Mouse (Mus musculus) midbrain, embryonic 12.5 days (tissue): ENCODE results near the gene Micu1. TPM values are rescaled to one million over a fixed set of nuclear protein-coding genes. Genes with fewer than 3 reads are reported as not detected.

Experiments
- ATAC-seq: fragments of 200-750 bp; cut with Nextera tagmentation; 2 replicates; pipeline ENCODE4 v1.8.0; 2017; ENCODE audit warnings: low read depth, moderate TSS enrichment, moderate library complexity; ENCODE audit not compliant: low FRiP score
- H3K27ac ChIP-seq: fragments of 300-500 bp; sonication (generic); replicated peaks from 2 replicates; pipeline ENCODE4 v1.5.1; 2016; ENCODE audit warnings: mild to moderate bottlenecking
- H3K27me3 ChIP-seq: fragments of 300-500 bp; sonication (generic); 2 replicates; pipeline ENCODE4 v1.6.1; 2016; ENCODE audit warnings: mild to moderate bottlenecking
- H3K36me3 ChIP-seq: fragments of 300-500 bp; sonication (generic); 2 replicates; pipeline ENCODE4 v1.6.1; 2016
- H3K4me1 ChIP-seq: fragments of 300-500 bp; sonication (generic); 2 replicates; pipeline ENCODE4 v1.6.1; 2016
- H3K4me2 ChIP-seq: fragments of 300-500 bp; sonication (generic); replicated peaks from 2 replicates; pipeline ENCODE4 v1.6.1; 2016; ENCODE audit warnings: mild to moderate bottlenecking, moderate library complexity
- H3K4me3 ChIP-seq: fragments of 300-500 bp; sonication (generic); 2 replicates; pipeline ENCODE4 v1.5.1; 2016; ENCODE audit warnings: mild to moderate bottlenecking
- H3K9ac ChIP-seq: fragments of 300-500 bp; sonication (generic); replicated peaks from 2 replicates; pipeline ENCODE4 v1.6.1; 2016; ENCODE audit warnings: mild to moderate bottlenecking, moderate library complexity
- H3K9me3 ChIP-seq: fragments of 300-500 bp; sonication (generic); 2 replicates; pipeline ENCODE4 v1.6.1; 2016; ENCODE audit warnings: mild to moderate bottlenecking
- WGBS: fragments of 180-500 bp; shearing (Covaris S2); methylation state at CpG from one replicate; pipeline ENCODE4 v1.1.7; 2016; 5-methylcytosine and 5-hydroxymethylcytosine counted together
- polyA plus RNA-seq: library from polyadenylated mRNA; unstranded; fragments of >200 nt; fragmentation: Nextera tagmentation; extraction: Ambion mirVana; gene quantifications from 2 replicates; pipeline ENCODE4 v1.2.1, GENCODE M21; 2016

Gene Micu1
- polyA plus RNA-seq, 1 experiment from 2014 or later, result 75.3 TPM

DNA sequence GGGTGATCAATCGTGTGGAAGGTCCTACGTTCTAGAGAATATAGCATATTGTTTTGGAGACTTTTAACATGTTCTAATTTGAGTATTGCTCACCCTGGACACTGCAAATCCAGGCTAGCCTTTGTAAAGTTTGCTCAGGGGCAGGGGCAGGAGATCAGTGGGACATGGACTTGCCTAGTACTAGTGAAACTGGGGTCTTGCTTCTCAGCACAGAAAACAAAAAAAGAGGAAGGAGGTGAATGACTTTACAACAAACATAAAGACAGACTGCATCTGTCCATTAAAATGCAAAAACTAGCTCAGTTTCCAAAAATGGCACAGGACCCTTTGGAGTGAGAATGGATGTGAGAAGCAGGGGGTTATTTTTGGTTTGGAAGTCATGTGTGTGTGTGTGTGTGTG, 8.2 kb upstream of the Micu1 start:
- no peak for ATAC-seq

DNA sequence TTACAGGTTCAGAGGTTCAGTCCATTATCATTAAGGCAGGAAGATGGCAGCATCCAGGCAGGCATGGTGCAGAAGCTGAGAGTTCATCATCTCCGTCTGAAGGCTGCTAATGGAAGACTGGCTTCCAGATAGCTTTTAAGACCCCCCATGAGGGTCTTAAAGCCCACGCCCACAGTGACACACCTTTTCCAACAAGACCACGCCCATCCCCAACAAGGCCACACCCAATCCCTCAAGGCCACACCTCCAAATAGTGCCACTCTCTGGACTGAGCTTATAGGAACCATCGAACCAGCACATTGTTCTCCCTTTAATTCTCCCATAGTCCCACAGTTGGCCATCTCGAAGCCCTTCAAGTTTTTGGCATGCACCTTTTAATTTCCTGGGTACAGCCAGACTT, 2.8 kb upstream of the Micu1 start:
- Histone ChIP-seq H3K4me2 (no peak overlapping the region), H3K27me3 (no peaks in the 10 kb centered on the region), H3K36me3 (no peaks in the 10 kb centered on the region), H3K4me3 (no peak overlapping the region), H3K27ac (no peak overlapping the region), H3K4me1 (peaks cover 8% of the 10 kb centered on the region), H3K9ac (no peak overlapping the region), H3K9me3 (no peaks in the 10 kb centered on the region)
- WGBS, result 78% methylated on average over 5 of the region's 5 CpGs
- ATAC-seq, result no peak

More for the DNA sequence above, 8.2 kb upstream of the Micu1 start:
- no peaks in the 10 kb centered on the region for H3K36me3 ChIP-seq
- H3K4me2 ChIP-seq, result no peak overlapping the region
- H3K4me3 ChIP-seq, result no peak overlapping the region
- no peaks in the 10 kb centered on the region for H3K4me1 ChIP-seq
- H3K9ac ChIP-seq, result no peak overlapping the region
- H3K27me3 ChIP-seq, result no peaks in the 10 kb centered on the region
- no peaks in the 10 kb centered on the region for H3K9me3 ChIP-seq
- WGBS, result 81% methylated on average over 2 of the region's 2 CpGs
- H3K27ac ChIP-seq, result no peak overlapping the region

DNA sequence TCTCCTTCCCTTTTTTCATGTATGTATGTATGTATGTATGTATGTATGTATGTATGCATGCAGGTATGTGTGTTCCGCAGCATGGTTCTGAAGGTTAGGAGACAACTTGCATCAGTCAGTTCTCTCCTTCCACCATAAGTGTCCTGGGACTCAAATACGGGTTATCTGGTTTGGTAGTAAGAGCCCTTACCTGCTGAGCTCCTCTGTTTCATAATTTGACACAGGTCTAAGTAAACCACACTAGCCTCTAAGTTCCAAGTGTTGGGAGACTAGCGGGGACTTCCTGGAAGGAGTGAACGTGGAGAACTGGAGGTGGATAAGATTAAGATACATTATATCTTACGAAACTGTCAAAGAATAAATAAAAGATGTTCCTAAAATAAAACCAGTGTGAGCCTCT, 472 bp upstream of the Micu1 start:
- no peaks in the 10 kb centered on the region for H3K9me3 ChIP-seq
- no peaks in the 10 kb centered on the region for H3K27me3 ChIP-seq
- no peak for ATAC-seq
- H3K4me1 ChIP-seq, result peaks cover 8% of the 10 kb centered on the region
- 53% methylated on average over 5 of the region's 5 CpGs for WGBS
- H3K4me3 ChIP-seq, result peak overlapping the region; percentile 50
- H3K4me2 ChIP-seq, result peak overlapping the region; percentile 79
- H3K9ac ChIP-seq, result no peak overlapping the region
- H3K27ac ChIP-seq, result no peak overlapping the region; the same call in 1 of the 2 replicates
- H3K36me3 ChIP-seq, result no peaks in the 10 kb centered on the region

DNA sequence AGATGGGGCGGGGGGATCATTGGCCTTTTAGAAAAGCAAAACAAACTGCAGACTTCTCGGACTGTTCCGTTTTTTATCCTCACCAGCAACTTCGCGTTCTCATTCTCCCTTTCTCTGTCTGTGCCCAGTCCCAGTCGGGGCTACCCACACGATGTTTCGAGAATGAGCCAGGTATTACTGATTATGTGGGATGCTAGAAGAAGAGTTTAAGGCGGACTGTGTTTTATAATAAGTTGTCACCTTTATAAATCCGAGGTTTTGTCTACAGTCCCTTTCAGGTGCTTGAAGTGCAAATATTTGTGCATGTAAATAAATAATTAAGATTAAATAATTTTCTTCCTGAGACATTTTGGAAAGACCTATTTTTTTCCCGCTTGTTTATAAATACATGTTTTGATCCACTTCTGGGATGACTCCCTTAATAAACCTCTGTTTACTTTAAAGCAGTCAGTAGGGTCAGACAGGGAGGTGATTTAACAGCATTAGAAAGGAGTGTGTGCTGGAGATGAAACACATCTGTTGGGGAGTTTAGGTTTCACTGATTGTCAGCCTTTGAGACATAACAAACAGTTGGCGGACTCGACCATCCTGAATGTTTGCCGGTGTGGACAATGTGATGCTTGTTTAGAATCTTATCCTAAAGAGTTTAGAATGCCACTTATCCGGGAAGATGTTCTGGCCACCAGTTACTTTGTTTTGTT, 933 bp downstream of the Micu1 start:
- peaks cover 8% of the 10 kb centered on the region for H3K4me1 ChIP-seq
- WGBS, result 13% methylated on average over 15 of the region's 15 CpGs
- H3K9ac ChIP-seq, result peak overlapping the region; percentile 61
- H3K9me3 ChIP-seq, result no peaks in the 10 kb centered on the region
- H3K4me3 ChIP-seq, result peak overlapping the region; percentile 50
- 0 out of 2 replicates have a peak, but pooled peaks have one; percentile 7 for ATAC-seq
- no peaks in the 10 kb centered on the region for H3K36me3 ChIP-seq
- H3K27ac ChIP-seq, result peak overlapping the region; percentile 55
- no peaks in the 10 kb centered on the region for H3K27me3 ChIP-seq
- peak overlapping the region; percentile 79 for H3K4me2 ChIP-seq

DNA sequence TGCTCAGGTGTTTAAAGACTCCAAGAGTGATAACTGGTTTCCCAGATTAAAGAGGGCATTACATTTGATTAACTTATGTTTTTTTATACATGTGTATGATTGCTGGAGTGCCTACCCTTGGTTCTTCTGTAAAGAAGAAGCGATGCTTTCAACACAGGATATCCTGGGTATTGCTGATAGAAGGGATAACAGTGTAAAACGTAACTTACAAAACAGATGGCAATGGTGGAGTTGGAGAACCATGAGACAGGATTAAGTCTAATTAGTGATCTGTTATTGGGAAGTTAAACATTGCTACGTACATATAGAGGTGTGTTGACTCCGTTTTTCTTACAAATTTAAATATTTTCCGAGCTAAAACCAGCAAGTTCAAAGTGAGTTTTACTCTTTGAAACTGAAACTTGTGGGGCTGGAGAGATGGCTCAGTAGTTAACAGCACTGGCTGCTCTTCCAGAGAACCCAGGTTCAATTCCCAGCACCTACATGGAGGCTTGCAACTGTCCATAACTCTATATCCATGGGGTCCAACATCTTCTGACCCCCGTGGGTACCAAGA, 4.8 kb downstream of the Micu1 start:
- no peak overlapping the region for H3K4me3 ChIP-seq
- H3K4me2 ChIP-seq, result no peak overlapping the region
- no peaks in the 10 kb centered on the region for H3K27me3 ChIP-seq
- no peak overlapping the region for H3K9ac ChIP-seq
- no peak for ATAC-seq
- H3K27ac ChIP-seq, result no peak overlapping the region
- no peaks in the 10 kb centered on the region for H3K9me3 ChIP-seq
- H3K36me3 ChIP-seq, result 0 out of 2 replicates have a peak, but pooled peaks cover 3% of the 10 kb centered on the region
- peaks cover 8% of the 10 kb centered on the region for H3K4me1 ChIP-seq
- WGBS, result 96% methylated on average over 6 of the region's 6 CpGs

DNA sequence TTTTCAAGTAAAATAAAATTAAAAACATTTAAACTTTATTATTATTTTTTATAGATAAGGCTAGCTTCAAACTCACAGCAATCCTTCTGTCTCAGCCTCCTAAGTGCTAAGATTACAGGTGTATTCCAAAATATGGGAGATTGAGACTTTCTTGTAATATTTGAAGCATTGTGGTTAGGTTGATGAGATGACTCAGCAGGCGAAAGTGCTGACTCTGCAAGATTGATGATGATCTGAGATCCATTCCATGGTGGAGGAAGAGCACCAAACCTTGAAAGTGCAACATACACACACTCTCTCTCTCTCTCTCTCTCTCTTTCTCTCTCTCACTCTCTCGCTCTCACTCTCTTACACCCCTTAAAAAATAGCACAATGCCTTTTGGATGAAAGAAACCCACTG, 5.3 kb downstream of the Micu1 start:
- Histone ChIP-seq H3K4me1 (peaks cover 8% of the 10 kb centered on the region), H3K27ac (no peak overlapping the region), H3K36me3 (0 out of 2 replicates have a peak, but pooled peaks cover 3% of the 10 kb centered on the region), H3K27me3 (no peaks in the 10 kb centered on the region), H3K9ac (no peak overlapping the region), H3K9me3 (no peaks in the 10 kb centered on the region), H3K4me3 (no peak overlapping the region), H3K4me2 (no peak overlapping the region)
- 81% methylated on average over 2 of the region's 2 CpGs for WGBS
- ATAC-seq, result no peak

DNA sequence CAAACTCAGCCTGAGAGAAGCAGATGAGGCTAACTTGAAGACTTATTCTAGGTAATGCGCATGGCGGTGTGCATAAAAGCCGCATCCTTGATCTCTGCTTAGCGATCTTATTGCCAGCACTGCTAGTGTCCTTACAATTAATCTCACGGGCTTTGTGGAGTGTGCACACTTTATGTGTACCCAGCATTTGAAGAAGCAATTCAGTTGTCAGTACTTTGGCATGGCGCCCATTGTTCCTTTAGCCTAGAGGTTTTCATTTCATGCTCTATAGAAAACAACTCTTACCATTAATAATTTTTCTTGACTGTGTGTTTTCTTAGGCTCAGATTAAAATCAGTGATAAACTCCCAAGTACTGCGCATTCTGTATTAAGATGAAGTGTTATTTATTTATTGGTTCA, 7.0 kb downstream of the Micu1 start:
- H3K4me2 ChIP-seq, result no peak overlapping the region
- H3K4me1 ChIP-seq, result no peaks in the 10 kb centered on the region
- H3K9ac ChIP-seq, result no peak overlapping the region
- WGBS, result 88% methylated on average over 7 of the region's 7 CpGs
- no peaks in the 10 kb centered on the region for H3K27me3 ChIP-seq
- H3K4me3 ChIP-seq, result no peak overlapping the region
- H3K27ac ChIP-seq, result no peak overlapping the region
- H3K36me3 ChIP-seq, result 0 out of 2 replicates have a peak, but pooled peaks cover 3% of the 10 kb centered on the region
- H3K9me3 ChIP-seq, result no peaks in the 10 kb centered on the region
- no peak for ATAC-seq

DNA sequence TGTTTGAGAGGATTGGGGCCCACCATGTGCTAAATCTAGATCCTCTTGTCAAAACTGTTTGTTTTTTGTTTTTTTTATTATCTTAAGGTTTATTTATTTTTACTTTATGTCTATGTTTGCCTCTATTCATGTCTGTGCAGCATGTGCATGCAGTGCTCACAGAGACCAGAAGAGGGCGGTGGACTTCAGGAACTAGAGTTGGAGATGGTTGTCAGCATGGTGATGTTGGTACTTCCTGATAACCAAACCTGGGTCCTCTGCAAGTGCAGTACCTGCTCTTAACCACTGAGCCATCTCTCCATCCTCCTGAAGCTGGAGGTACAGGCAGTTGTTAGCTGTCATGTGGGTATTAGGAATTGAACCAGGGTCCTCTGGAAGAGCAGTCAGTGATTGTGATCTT, 8.0 kb downstream of the Micu1 start:
- Histone ChIP-seq H3K4me2 (no peak overlapping the region), H3K4me3 (no peak overlapping the region), H3K4me1 (no peaks in the 10 kb centered on the region), H3K36me3 (0 out of 2 replicates have a peak, but pooled peaks cover 3% of the 10 kb centered on the region), H3K27me3 (no peaks in the 10 kb centered on the region), H3K9me3 (no peaks in the 10 kb centered on the region), H3K27ac (no peak overlapping the region), H3K9ac (no peak overlapping the region)
- ATAC-seq, result no peak
- 94% methylated on average over 1 of the region's 1 CpGs for WGBS

DNA sequence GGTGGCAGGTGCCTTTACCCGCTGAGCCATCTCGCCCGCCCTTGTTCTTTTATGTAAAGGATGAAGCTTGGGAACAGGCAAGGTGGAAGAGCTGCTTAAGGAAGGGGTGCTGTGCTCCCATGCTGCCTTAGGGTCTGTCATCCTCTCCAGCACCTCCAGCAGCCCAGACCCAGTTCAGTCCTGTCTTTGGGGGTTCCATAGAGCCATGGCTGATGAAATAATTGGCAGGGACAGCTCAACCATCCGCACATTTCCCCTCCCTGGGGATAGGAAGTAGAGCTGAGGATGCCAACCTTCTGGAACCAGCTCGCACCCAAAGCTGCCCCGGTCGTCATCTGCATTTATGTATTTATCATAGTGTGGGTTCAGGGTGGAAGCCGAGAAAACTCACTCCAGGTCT, 9.8 kb downstream of the Micu1 start:
- ATAC-seq, result no peak
- 96% methylated on average over 8 of the region's 8 CpGs for WGBS
- Histone ChIP-seq H3K36me3 (0 out of 2 replicates have a peak, but pooled peaks cover 3% of the 10 kb centered on the region), H3K27me3 (no peaks in the 10 kb centered on the region), H3K4me2 (no peak overlapping the region), H3K9ac (no peak overlapping the region), H3K9me3 (no peaks in the 10 kb centered on the region), H3K27ac (no peak overlapping the region), H3K4me1 (no peaks in the 10 kb centered on the region), H3K4me3 (no peak overlapping the region)

DNA sequence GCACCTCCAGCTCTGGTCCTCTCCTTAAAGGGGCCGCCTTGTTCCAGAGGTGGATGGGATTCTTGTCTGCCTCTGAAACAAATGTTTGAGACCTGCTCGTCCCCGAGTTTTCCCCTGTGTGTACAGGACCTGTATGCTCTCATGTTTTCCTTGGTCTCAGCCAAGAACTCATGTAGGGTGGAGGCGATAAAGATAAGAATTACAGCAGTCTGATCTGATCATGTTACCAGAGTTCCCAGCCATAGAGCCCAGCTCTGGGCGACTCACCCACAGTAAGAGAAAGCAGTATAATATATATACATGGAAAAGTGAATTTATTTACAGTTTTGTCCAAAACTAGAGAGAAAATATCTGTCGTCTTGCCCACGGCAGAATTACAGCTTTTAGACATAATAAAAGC, 17.7 kb downstream of the Micu1 start:
- H3K27me3 ChIP-seq, result no peaks in the 10 kb centered on the region
- H3K9ac ChIP-seq, result no peak overlapping the region
- no peaks in the 10 kb centered on the region for H3K9me3 ChIP-seq
- no peak overlapping the region for H3K4me2 ChIP-seq
- H3K4me3 ChIP-seq, result no peak overlapping the region
- WGBS, result 85% methylated on average over 7 of the region's 7 CpGs
- H3K27ac ChIP-seq, result no peak overlapping the region
- no peak for ATAC-seq
- H3K36me3 ChIP-seq, result no peaks in the 10 kb centered on the region
- H3K4me1 ChIP-seq, result no peaks in the 10 kb centered on the region

DNA sequence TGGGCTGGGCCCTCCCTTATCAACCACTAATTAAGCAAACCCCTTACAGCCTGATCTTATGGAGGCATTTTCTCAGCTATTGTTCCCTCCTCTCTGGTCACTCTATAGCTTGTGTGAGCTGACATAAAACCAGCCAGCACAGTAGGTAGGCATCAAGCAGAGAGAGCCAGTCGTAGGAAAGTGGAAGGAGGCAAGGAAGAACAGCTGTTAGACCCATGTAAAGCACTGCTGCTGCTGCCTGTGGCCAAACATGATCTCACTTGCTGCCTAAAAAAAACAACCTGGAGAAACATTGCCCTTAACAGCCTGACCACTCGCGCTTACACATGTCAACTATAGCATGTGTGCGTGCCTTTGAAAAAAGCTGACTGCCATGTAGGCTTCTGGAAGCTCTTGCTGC, 19.3 kb downstream of the Micu1 start:
- Histone ChIP-seq H3K9ac (no peak overlapping the region), H3K4me1 (no peaks in the 10 kb centered on the region), H3K4me2 (no peak overlapping the region), H3K9me3 (no peaks in the 10 kb centered on the region), H3K36me3 (no peaks in the 10 kb centered on the region), H3K27ac (no peak overlapping the region), H3K4me3 (no peak overlapping the region), H3K27me3 (no peaks in the 10 kb centered on the region)
- 89% methylated on average over 4 of the region's 4 CpGs for WGBS
- no peak for ATAC-seq

DNA sequence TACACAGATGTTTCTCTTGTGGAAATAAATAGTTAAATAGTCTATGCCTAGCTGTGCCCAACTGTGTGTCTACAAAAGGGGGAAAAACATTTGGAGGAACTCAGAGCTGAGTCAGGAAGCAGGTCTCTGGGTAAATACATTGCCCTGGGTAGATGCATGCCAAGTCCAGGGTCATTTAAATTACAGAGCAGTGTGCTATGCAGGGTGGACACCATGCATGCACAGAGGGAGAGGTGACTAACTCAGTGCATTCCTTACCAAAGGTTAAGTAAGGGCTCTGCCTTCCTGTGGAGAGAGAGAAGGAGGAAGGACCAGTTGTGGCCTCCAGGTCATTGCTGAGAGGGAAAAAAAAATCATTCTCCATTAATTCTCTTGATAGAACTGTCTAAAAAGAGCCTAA, 22.4 kb downstream of the Micu1 start:
- Histone ChIP-seq H3K9ac (no peak overlapping the region), H3K27me3 (no peaks in the 10 kb centered on the region), H3K9me3 (no peaks in the 10 kb centered on the region), H3K36me3 (no peaks in the 10 kb centered on the region), H3K4me3 (no peak overlapping the region), H3K4me1 (peaks cover 1% of the 10 kb centered on the region; the same call in 1 of the 2 replicates), H3K4me2 (no peak overlapping the region), H3K27ac (no peak overlapping the region)
- no peak for ATAC-seq
